Mouse (Mus musculus): ENCODE results near the gene Apoa2.

Gene Apoa2

GRCm38 (mm10) chr1:171205704-171206493 is 19.0 kb upstream of the Apoa2 start:
- no peak for DNase-seq

GRCm38 (mm10) chr1:171209409-171209808 is 15.4 kb upstream of the Apoa2 start:
- DNase-seq: no peak

DNA sequence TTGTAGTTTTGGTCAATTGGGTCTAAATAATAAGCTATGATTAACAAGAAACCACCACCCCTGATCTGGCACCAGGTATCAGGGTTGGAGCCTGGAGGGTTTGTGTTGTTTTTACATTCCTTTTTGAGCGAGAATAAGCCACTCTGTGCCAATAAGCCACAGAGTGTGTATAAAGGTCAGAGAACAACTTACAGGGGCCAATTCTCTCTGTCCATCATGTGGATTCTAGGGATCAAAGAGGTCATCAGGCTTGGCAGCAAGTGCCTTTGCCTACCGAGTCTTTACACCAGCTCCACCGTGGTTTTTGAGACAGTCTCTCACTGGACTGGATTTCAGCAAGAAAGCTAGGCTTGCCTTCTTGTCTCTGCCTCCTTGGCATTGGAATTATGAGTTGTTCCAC is 12.0 kb upstream of the Apoa2 start:
- DNase-seq: no peak

DNA sequence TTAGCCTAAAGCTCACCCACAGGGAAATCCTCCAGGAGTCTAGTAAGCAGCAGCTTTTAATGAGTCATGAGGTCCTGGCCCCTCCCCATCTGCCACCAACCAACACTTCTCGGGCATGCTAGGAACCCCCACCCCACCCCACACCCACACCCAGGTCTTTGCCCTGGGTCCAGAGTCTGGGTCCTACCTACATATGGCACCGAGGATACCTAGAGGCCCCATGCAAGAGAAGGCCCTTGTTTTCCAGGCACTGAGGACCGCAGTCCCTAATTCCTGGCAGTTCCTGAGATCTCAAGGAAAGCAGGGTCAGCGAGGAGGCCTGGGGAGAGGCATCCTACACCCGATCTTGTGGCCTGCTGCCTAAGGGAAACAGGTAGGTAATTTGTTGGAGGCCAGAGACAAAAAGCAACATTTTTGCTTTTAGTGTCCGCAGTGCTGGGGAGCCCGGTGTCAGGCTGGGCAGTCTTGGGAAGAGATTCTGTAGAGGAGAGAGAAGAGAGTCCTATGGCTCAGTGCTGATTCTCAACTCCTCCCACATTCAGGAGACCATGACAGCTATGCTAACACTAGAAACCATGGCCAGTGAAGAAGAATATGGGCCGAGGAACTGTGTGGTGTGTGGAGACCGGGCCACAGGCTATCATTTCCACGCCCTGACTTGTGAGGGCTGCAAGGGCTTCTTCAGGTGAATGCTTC is 10.9 kb upstream of the Apoa2 start, which contains the start of gene Nr1i3:
Gene Nr1i3 (plus strand): TSS at position 170 of the 696 bp plus-strand sequence.
- DNase-seq: no peak

- DNase-seq: no peak
Measured at GRCm38 (mm10) chr1:171216241-171216955, 8.5 kb upstream of the Apoa2 start.

DNA sequence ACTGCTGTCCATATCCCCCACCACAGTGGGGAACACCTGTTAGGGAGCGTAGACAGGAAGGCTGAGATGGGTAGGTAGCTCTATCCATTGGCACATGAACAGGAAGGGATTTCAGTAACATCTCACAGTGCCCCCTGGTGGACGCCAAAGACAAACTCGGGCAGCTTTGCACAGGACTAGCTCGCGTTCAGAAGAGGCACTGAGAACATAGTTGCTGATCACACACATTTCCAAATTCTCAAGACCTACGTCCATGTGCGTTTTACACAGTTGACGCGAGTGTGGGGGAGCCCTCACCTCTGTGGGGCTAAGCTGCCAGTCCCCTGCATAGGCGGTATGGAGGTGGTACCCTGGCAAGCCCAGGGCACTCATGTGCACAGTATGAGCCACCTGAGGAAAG is 4.0 kb upstream of the Apoa2 start:
- DNase-seq: peak; percentile 90

- peak; percentile 40 for DNase-seq
Measured at GRCm38 (mm10) chr1:171221281-171222193, 3.3 kb upstream of the Apoa2 start.

- DNase-seq: peak; percentile 97
Measured at GRCm38 (mm10) chr1:171222238-171223155, 2.4 kb upstream of the Apoa2 start, which contains the start of gene Tomm40l. Gene Tomm40l, minus strand, starts transcription at chr1:171222514.

DNA sequence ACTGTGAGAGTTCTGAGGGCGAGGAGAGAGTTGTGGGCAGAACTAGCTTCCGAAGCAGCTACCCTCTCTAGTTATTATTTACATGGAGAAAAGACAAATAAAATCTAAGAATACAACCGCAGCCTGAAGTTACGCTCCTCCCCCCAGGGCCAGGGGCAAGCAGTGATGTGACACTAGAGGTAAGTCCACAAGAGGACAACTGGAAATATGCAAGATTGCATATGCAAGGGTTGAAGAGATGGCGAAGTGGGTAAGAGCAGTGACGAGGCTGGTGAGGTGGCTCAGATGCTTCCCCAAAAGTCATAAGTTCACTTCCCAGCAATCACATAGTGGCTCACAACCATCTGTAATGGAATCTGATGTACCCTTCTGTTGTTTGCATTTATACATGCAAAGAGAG is 1.7 kb upstream of the Apoa2 start:
- DNase-seq: no peak

DNA sequence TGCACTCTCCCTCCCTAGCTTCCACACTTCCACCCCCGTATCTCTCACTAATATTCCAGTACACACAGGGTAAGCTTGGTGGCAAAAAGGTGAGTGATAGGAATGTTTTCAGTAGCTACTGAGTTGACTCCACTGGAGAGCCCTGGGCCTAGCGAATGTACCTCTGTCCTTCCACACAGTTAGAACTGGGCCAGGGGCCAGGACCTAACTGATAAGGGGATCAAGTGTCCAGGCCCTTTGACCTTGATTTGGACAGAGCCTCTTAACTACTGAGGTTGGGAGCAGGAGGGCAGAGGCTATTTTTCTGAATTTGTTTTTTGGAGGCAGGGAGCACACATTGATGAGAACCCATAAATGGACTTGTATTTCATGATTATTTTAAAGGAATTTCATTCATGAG is 1.1 kb upstream of the Apoa2 start:
- DNase-seq: peak; percentile 38

- no peak for DNase-seq
Measured at GRCm38 (mm10) chr1:171226780-171227179, 1.9 kb downstream of the Apoa2 start.

GRCm38 (mm10) chr1:171227879-171228278 is 3.0 kb downstream of the Apoa2 start:
- DNase-seq: no peak

- no peak for DNase-seq
Measured at GRCm38 (mm10) chr1:171229750-171230149, 4.9 kb downstream of the Apoa2 start.

- no peak for DNase-seq
Measured at GRCm38 (mm10) chr1:171230215-171230614, 5.4 kb downstream of the Apoa2 start.

DNA sequence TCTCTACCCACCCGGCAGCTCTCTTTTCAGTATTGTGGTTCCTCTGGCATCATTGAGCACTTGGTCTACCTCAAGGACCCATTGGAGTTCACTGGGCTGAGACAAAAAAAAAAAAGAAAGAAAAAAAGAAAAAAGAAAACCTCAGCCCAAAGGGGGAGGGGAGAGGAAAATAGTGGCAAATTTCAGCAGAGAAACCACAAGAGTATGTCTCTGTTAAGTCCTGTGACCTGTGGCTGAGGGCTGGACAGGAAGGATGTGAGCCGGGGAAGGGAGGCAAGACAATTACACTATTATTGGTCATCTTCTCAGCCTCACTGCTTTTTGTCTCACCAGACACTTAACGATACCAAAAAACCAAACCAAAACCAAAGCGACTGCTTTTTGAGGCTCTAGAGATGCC is 7.0 kb downstream of the Apoa2 start:
- DNase-seq: no peak

DNA sequence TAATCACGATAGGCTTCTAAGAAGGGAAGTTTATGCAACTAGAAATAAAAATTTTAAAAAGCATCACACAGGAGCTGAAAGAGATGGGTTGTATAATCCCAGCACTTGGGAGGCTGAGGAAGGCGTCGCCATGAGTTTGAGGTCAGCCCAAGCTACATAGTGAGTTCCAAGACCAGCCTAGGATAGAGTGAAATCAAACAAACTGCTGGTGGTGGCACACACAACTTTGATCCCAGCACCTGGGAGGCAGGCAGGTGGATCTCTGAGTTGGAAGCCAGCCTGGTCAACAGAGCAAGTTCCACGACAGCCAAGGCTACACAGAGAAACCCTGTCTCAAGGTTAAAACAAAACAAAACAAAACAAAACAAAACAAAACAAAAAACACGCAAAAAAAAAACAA is 7.5 kb downstream of the Apoa2 start:
- no peak for DNase-seq

DNA sequence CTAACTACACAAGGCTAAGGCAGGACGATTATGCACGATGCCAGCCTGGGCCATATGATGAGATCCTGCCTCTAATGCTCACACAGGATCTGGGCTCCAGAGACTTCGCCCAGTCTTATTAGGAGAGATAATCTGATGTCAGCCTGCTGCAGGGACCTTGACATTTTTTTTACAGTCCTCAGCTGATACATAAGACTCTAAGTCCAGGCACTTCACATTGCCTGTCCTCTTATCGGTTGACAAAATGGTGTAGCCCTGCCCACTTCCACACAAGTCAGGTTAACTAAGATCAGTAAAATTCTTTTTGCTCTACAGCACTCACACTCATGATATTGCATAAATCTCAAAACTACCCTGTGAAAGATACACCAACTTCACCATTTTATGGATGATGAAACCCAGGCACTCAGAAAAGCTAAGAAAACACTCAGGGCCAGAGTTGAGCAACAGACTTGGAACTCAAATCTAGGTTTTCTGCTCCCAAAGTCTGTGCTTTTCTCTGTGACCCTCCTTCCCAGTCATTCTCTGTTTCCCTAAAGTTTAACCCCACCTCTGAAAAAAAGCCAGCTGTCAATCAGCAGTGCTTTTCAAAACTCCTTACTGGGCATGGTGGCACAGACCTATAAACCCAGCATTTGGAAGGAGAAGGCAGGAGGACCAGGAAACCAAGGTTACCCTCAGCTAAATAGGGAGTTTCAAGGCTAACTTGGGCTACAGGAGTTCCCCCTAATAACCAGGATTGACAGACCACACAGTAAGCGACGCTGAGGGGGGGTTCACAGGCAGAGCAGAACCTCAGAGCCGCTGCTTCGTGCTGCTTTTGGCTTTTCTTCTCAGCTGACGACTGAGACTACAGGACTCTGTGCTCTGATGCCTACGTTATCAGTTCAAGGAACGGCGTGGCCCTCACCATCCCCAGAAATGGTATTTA is 8.2 kb downstream of the Apoa2 start:
- peak; percentile 59 for DNase-seq

GRCm38 (mm10) chr1:171234126-171234525 is 9.3 kb downstream of the Apoa2 start, which contains the start of gene Fcer1g:
Gene Fcer1g, minus strand, starts transcription at chr1:171234365.
- no peak for DNase-seq

DNA sequence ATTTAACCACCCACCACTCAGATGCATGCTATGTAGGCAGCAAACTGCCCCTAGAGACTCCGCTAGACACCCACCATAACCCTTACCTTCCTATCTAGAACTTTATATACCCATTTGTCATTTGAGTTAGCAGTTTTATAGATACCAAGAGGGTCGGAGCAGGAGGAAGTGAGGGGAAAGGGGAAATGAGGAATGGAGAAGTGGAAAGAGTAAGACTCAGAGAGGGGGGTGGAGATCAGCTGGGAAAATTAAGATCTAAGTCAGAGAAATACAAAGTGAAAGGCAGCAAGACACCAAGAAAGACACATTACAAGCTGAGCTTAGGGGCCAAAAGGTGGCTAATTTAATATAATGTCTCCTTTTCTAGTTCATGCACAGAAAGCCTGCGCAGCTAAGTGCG is 9.7 kb downstream of the Apoa2 start:
- DNase-seq: no peak

DNA sequence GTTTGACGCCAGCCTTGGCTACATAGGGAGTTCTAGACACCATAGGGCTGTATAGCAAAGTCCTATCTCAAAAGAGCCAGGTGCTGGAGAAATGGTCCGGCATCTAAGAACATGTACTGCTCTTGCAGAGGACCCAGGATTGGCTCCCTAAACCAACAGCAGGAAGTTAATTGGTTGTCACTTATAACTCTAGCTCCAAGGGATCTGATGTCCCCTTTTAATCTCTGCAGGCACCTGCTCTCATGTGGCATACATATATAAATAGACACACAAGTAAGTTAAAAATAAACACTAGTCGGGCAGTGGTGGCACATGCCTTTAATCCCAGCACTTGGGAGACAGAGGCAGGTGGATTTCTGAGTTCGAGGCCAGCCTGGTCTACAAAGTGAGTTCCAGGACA is 10.9 kb downstream of the Apoa2 start:
- DNase-seq: no peak

All from lung, postnatal 10 days (tissue).